In genomic region chr16:91385621-91386020, GRCm38 (mm10) we compare ENCODE assay signal across 9 mouse cellular contexts. TPM values are rescaled to one million over a fixed set of nuclear protein-coding genes. Genes with fewer than 3 reads are reported as not detected.
A peak's percentile ranks its signal among the peaks of the same experiment; 100 is the strongest.
DNase-seq lines count a peak whose midpoint lies in the region; ATAC-seq lines count a peak whose summit lies in the region.
"Had no signal": no experiment of that assay in that cellular context is flagged by ENCODE, and none has a peak within 500 bp of the region (broad histone marks: within the 10 kb centered on the region; RNA-seq: fewer than 3 reads in every experiment).

No protein-coding gene starts in this region.

- H3K27ac ChIP-seq in heart, embryonic 11.5 days (ENCODE audit: low read depth, low read length) = 0 out of 2 replicates have a peak overlapping the region, but pooled peaks have one; percentile 46
- no peak overlapping the region for H3K27ac ChIP-seq in kidney, embryonic 14.5 days (ENCODE audit: low read depth, low read length)
- peak overlapping the region; percentile 37 for H3K27ac ChIP-seq in lung, embryonic 16.5 days (ENCODE audit: low read length)
- no peak overlapping the region for H3K27ac ChIP-seq in neural tube, embryonic 15.5 days (replicated peaks)

- 52% methylated on average over 10 of the region's 10 CpGs for WGBS in heart, embryonic 11.5 days (ENCODE audit: insufficient replicate concordance)
- 30% methylated on average over 10 of the region's 10 CpGs for WGBS in kidney, embryonic 14.5 days
- 40% methylated on average over 10 of the region's 10 CpGs for WGBS in lung, embryonic 16.5 days
- WGBS in neural tube, embryonic 15.5 days = 49% methylated on average over 10 of the region's 10 CpGs

- no peaks in the 10 kb centered on the region for H3K9me3 ChIP-seq in heart, embryonic 11.5 days (replicated peaks; ENCODE audit: control insufficient read depth, low read length)
- H3K9me3 ChIP-seq in kidney, embryonic 14.5 days (ENCODE audit: control insufficient read depth, low read length) = peaks cover 2% of the 10 kb centered on the region; the same call in 1 of the 2 replicates
- peaks cover 2% of the 10 kb centered on the region; the same call in 1 of the 2 replicates for H3K9me3 ChIP-seq in lung, embryonic 16.5 days (ENCODE audit: control insufficient read depth, low read length)
- H3K9me3 ChIP-seq in neural tube, embryonic 15.5 days (replicated peaks) = no peaks in the 10 kb centered on the region

- no peak overlapping the region for H3K9ac ChIP-seq in heart, embryonic 11.5 days (ENCODE audit: low read depth, low read length)
- H3K9ac ChIP-seq in kidney, embryonic 14.5 days (ENCODE audit: low read depth, low read length) = no peak overlapping the region
- no peak overlapping the region for H3K9ac ChIP-seq in lung, embryonic 16.5 days (ENCODE audit: low read length)
- no peak overlapping the region for H3K9ac ChIP-seq in neural tube, embryonic 15.5 days (replicated peaks)

- DNase-seq in neural tube, embryonic 10.5 days (ENCODE audit: extremely low spot score, low spot score) = no peak
- DNase-seq in cerebellum, adult 11 months = no peak

- no peaks in the 10 kb centered on the region for H3K27me3 ChIP-seq in heart, embryonic 11.5 days (ENCODE audit: control insufficient read depth, insufficient read depth, low read length)
- no peaks in the 10 kb centered on the region for H3K27me3 ChIP-seq in kidney, embryonic 14.5 days (ENCODE audit: control insufficient read depth, insufficient read depth, low read length)
- no peaks in the 10 kb centered on the region for H3K27me3 ChIP-seq in lung, embryonic 16.5 days (ENCODE audit: control insufficient read depth, insufficient read depth, low read depth, low read length)
- H3K27me3 ChIP-seq in neural tube, embryonic 15.5 days (replicated peaks) = no peaks in the 10 kb centered on the region
- H3K27me3 ChIP-seq: Patski had no signal

- no peaks in the 10 kb centered on the region for H3K4me1 ChIP-seq in heart, embryonic 11.5 days (ENCODE audit: control insufficient read depth, insufficient read depth, low read length)
- H3K4me1 ChIP-seq in kidney, embryonic 14.5 days (ENCODE audit: control insufficient read depth, insufficient read depth, low read length) = no peaks in the 10 kb centered on the region
- no peaks in the 10 kb centered on the region; the same call in 1 of the 2 replicates for H3K4me1 ChIP-seq in lung, embryonic 16.5 days (replicated peaks; ENCODE audit: control insufficient read depth, insufficient read depth, low read length)
- no peaks in the 10 kb centered on the region for H3K4me1 ChIP-seq in neural tube, embryonic 15.5 days

- 0 out of 2 replicates have a peak, but pooled peaks have one; percentile 28 for ATAC-seq in granulocyte monocyte progenitor cell, adult 5-6 weeks (replicated peaks; ENCODE audit: poor library complexity, severe bottlenecking)
- no peak for ATAC-seq in heart, embryonic 11.5 days (replicated peaks; ENCODE audit: insufficient number of reproducible peaks, low FRiP score, low TSS enrichment)
- peak; percentile 28; the same call in 1 of the 2 replicates for ATAC-seq in kidney, embryonic 14.5 days (ENCODE audit: low FRiP score, low TSS enrichment)
- peak; percentile 73 for ATAC-seq in lung, embryonic 16.5 days (ENCODE audit: low read depth)
- ATAC-seq in neural tube, embryonic 15.5 days (ENCODE audit: low FRiP score) = no peak
- ATAC-seq: Patski had no signal

- no peak overlapping the region for H3K4me3 ChIP-seq in heart, embryonic 11.5 days (ENCODE audit: low read depth, low read length)
- H3K4me3 ChIP-seq in kidney, embryonic 14.5 days (ENCODE audit: low read length) = no peak overlapping the region
- H3K4me3 ChIP-seq in lung, embryonic 16.5 days (ENCODE audit: low read length) = no peak overlapping the region
- no peak overlapping the region for H3K4me3 ChIP-seq in neural tube, embryonic 15.5 days (replicated peaks)
- H3K4me3 ChIP-seq: myocyte had no signal

- H3K36me3 ChIP-seq in heart, embryonic 11.5 days (ENCODE audit: control insufficient read depth, insufficient read depth, low read length) = peaks cover 30% of the 10 kb centered on the region
- peaks cover 33% of the 10 kb centered on the region for H3K36me3 ChIP-seq in kidney, embryonic 14.5 days (ENCODE audit: control insufficient read depth, insufficient read depth, low read length)
- H3K36me3 ChIP-seq in lung, embryonic 16.5 days (ENCODE audit: control insufficient read depth, insufficient read depth, low read length) = peaks cover 34% of the 10 kb centered on the region
- peaks cover 23% of the 10 kb centered on the region for H3K36me3 ChIP-seq in neural tube, embryonic 15.5 days

- H3K4me2 ChIP-seq in heart, embryonic 11.5 days = no peak overlapping the region
- no peak overlapping the region for H3K4me2 ChIP-seq in kidney, embryonic 14.5 days (replicated peaks; ENCODE audit: low read depth, low read length)
- H3K4me2 ChIP-seq in lung, embryonic 16.5 days (ENCODE audit: low read depth, low read length) = no peak overlapping the region
- no peak overlapping the region for H3K4me2 ChIP-seq in neural tube, embryonic 15.5 days

RNA-seq across cellular contexts. Expression of gene Gm21970, which starts 5.9 kb away (rescaled TPM):
- not detected in 2 replicates for total RNA-seq in granulocyte monocyte progenitor cell, adult 5-6 weeks (2014; fragmentation: Nextera tagmentation)
- not detected in 2 replicates for total RNA-seq in granulocyte monocyte progenitor cell, adult 5-6 weeks (2017)
- polyA plus RNA-seq in heart, embryonic 11.5 days (2014; fragmentation: Nextera tagmentation; extraction: Ambion mirVana) = not detected in 2 replicates
- polyA plus RNA-seq in kidney, embryonic 14.5 days (2014; fragmentation: Nextera tagmentation; extraction: Ambion mirVana) = not detected in 2 replicates
- not detected in 2 replicates for polyA plus RNA-seq in lung, embryonic 16.5 days (2015; fragmentation: Nextera tagmentation; extraction: Ambion mirVana)
- not detected in 2 replicates for polyA plus RNA-seq in neural tube, embryonic 15.5 days (2015; fragmentation: Nextera tagmentation; extraction: Ambion mirVana)
- polyA plus RNA-seq: myocyte had no signal

RNA-seq across cellular contexts. Expression of gene Ifnar2, which starts 13.0 kb away (rescaled TPM):
- 130 and 164 TPM in 2 replicates for total RNA-seq in granulocyte monocyte progenitor cell, adult 5-6 weeks (2014; fragmentation: Nextera tagmentation)
- 115 and 139 TPM in 2 replicates for total RNA-seq in granulocyte monocyte progenitor cell, adult 5-6 weeks (2017)
- 53.9 and 55.6 TPM in 2 replicates for polyA plus RNA-seq in heart, embryonic 11.5 days (2014; fragmentation: Nextera tagmentation; extraction: Ambion mirVana)
- polyA plus RNA-seq in kidney, embryonic 14.5 days (2014; fragmentation: Nextera tagmentation; extraction: Ambion mirVana) = 43.7 and 47.2 TPM in 2 replicates
- polyA plus RNA-seq in lung, embryonic 16.5 days (2015; fragmentation: Nextera tagmentation; extraction: Ambion mirVana) = 69.6 and 73.0 TPM in 2 replicates
- 42.3 and 45.8 TPM in 2 replicates for polyA plus RNA-seq in neural tube, embryonic 15.5 days (2015; fragmentation: Nextera tagmentation; extraction: Ambion mirVana)

RNA-seq across cellular contexts. Expression of gene Il10rb, which starts 20.3 kb away (rescaled TPM):
- total RNA-seq in granulocyte monocyte progenitor cell, adult 5-6 weeks (2014; fragmentation: Nextera tagmentation) = 36.6 and 48.8 TPM in 2 replicates
- total RNA-seq in granulocyte monocyte progenitor cell, adult 5-6 weeks (2017) = 41.3 and 45.8 TPM in 2 replicates
- polyA plus RNA-seq in heart, embryonic 11.5 days (2014; fragmentation: Nextera tagmentation; extraction: Ambion mirVana) = 38.6 and 46.9 TPM in 2 replicates
- polyA plus RNA-seq in kidney, embryonic 14.5 days (2014; fragmentation: Nextera tagmentation; extraction: Ambion mirVana) = 17.4 and 21.3 TPM in 2 replicates
- 56.8 and 61.5 TPM in 2 replicates for polyA plus RNA-seq in lung, embryonic 16.5 days (2015; fragmentation: Nextera tagmentation; extraction: Ambion mirVana)
- 14.4 and 26.5 TPM in 2 replicates for polyA plus RNA-seq in neural tube, embryonic 15.5 days (2015; fragmentation: Nextera tagmentation; extraction: Ambion mirVana)

Comparison
In these comparisons a context has a peak if more than half of its experiments do, and no peak if none do; other contexts are left out.
1. ATAC-seq: peak in granulocyte monocyte progenitor cell, adult 5-6 weeks (single experiment), kidney, embryonic 14.5 days (single experiment) and lung, embryonic 16.5 days (single experiment); none in heart, embryonic 11.5 days (single experiment) and neural tube, embryonic 15.5 days (single experiment).
2. H3K27ac ChIP-seq: peak in heart, embryonic 11.5 days (single experiment) and lung, embryonic 16.5 days (single experiment); none in kidney, embryonic 14.5 days (single experiment) and neural tube, embryonic 15.5 days (single experiment).